Mouse (Mus musculus) CH12.LX (cell line): ENCODE results near the gene Phactr1. TPM values are rescaled to one million over a fixed set of nuclear protein-coding genes. Genes with fewer than 3 reads are reported as not detected.

Source experiments
- DNase-seq: peaks from one replicate; pipeline ENCODE4 v3.0.0-alpha.2; 2013; ENCODE audit errors: extremely low read depth
- H3K27ac ChIP-seq: 2 replicates; pipeline ENCODE4 v1.5.1; 2012; ENCODE audit warnings: low read depth, mild to moderate bottlenecking, control low read depth, moderate library complexity; ENCODE audit not compliant: insufficient read depth
- H3K27me3 ChIP-seq: replicated peaks from 2 replicates; pipeline ENCODE3; 2012; ENCODE audit warnings: inconsistent platforms
- H3K36me3 ChIP-seq, 2 experiments: replicated peaks in 1 of 2; 2 replicates each; pipeline versions ENCODE3 to v1.6.1; 2012; ENCODE audit warnings: inconsistent platforms in 1 of 2, low read length in 1 of 2, mild to moderate bottlenecking in 1 of 2, mixed read lengths in 1 of 2, moderate library complexity in 1 of 2; ENCODE audit not compliant: control insufficient read depth in 1 of 2, insufficient read depth in 1 of 2
- H3K4me1 ChIP-seq, 2 experiments: 2 replicates each; pipeline ENCODE4 v1.6.1; 2012; ENCODE audit warnings: inconsistent platforms in 1 of 2, moderate library complexity in 1 of 2; ENCODE audit not compliant: insufficient read depth in 2 of 2, control insufficient read depth in 1 of 2
- H3K4me2 ChIP-seq: 2 replicates; pipeline ENCODE4 v1.6.1; 2012; ENCODE audit warnings: low read depth, mild to moderate bottlenecking, control low read depth; ENCODE audit not compliant: poor library complexity, insufficient read depth, severe bottlenecking
- H3K4me3 ChIP-seq, 3 experiments: fragments of 150-350 bp in 1 of 3; sonication (generic) in 1 of 3; replicated peaks in 1 of 3; 2 replicates each; pipeline versions ENCODE3 to v1.5.1; 2011 to 2012; ENCODE audit warnings: low read depth in 2 of 3, low read length in 2 of 3, mild to moderate bottlenecking in 2 of 3, moderate library complexity in 2 of 3, control low read depth in 1 of 3, improper control_type of control experiment in 1 of 3, inconsistent platforms in 1 of 3, mixed read lengths in 1 of 3; ENCODE audit not compliant: poor library complexity in 1 of 3
- H3K79me2 ChIP-seq: replicated peaks from 2 replicates; pipeline ENCODE4 v1.6.1; 2012; ENCODE audit warnings: mild to moderate bottlenecking, moderate library complexity; ENCODE audit not compliant: control insufficient read depth, poor library complexity, insufficient read depth, severe bottlenecking; ENCODE audit errors: extremely low read depth
- H3K9ac ChIP-seq: 2 replicates; pipeline ENCODE4 v1.6.1; 2012; ENCODE audit warnings: low read depth, mild to moderate bottlenecking, control low read depth, moderate library complexity; ENCODE audit not compliant: insufficient read depth
- H3K9me3 ChIP-seq: replicated peaks from 2 replicates; pipeline ENCODE3; 2012; ENCODE audit warnings: low read length, inconsistent platforms, mixed read lengths
- BHLHE40 ChIP-seq: IDR thresholded peaks from 2 replicates; pipeline ENCODE4 v1.6.1; 2011; ENCODE audit warnings: mild to moderate bottlenecking, low read depth, low read length, improper control_type of control experiment
- CHD1 ChIP-seq: IDR thresholded peaks from 2 replicates; pipeline ENCODE4 v1.6.1; 2012; ENCODE audit warnings: low read depth, low read length, improper control_type of control experiment, inconsistent platforms
- CTCF ChIP-seq, 2 experiments: IDR thresholded peaks in 1 of 2; conservative IDR thresholded peaks in 1 of 2; 2 replicates each; pipeline ENCODE4 v1.5.1; 2011 to 2012; ENCODE audit warnings: low read depth in 2 of 2, low read length in 2 of 2, improper control_type of control experiment in 1 of 2, inconsistent platforms in 1 of 2, mild to moderate bottlenecking in 1 of 2, moderate library complexity in 1 of 2
- ELF1 ChIP-seq: IDR thresholded peaks from 2 replicates; pipeline ENCODE4 v1.6.1; 2014; ENCODE audit warnings: low read depth, mild to moderate bottlenecking, inconsistent platforms, low read length, improper control_type of control experiment
- EP300 ChIP-seq: IDR thresholded peaks from 2 replicates; pipeline ENCODE4 v1.6.1; 2011; ENCODE audit warnings: low read length, improper control_type of control experiment
- ETS1 ChIP-seq: conservative IDR thresholded peaks from 2 replicates; pipeline ENCODE4 v1.6.1; 2012; ENCODE audit warnings: low read depth, mild to moderate bottlenecking, inconsistent platforms, low read length, improper control_type of control experiment, moderate library complexity
- GABPA ChIP-seq: IDR thresholded peaks from 2 replicates; pipeline ENCODE4 v1.6.1; 2012; ENCODE audit warnings: low read depth, low read length, improper control_type of control experiment, inconsistent platforms; ENCODE audit not compliant: insufficient replicate concordance
- JUN ChIP-seq: IDR thresholded peaks from 2 replicates; pipeline ENCODE4 v1.6.1; 2011; ENCODE audit warnings: low read depth, mild to moderate bottlenecking, low read length, improper control_type of control experiment, moderate library complexity; ENCODE audit not compliant: insufficient read depth
- JUND ChIP-seq: conservative IDR thresholded peaks from 2 replicates; pipeline ENCODE4 v1.6.1; 2011; ENCODE audit warnings: low read depth, low read length, improper control_type of control experiment
- MAX ChIP-seq: IDR thresholded peaks from 2 replicates; pipeline ENCODE4 v1.6.1; 2011; ENCODE audit warnings: low read length, improper control_type of control experiment
- MXI1 ChIP-seq: IDR thresholded peaks from 2 replicates; pipeline ENCODE4 v1.6.1; 2011; ENCODE audit warnings: mild to moderate bottlenecking, low read depth, low read length, improper control_type of control experiment
- MYC ChIP-seq: IDR thresholded peaks from 2 replicates; pipeline ENCODE4 v1.6.1; 2011; ENCODE audit warnings: low read depth, mild to moderate bottlenecking, improper control_type of control experiment, low read length
- NELFE ChIP-seq: IDR thresholded peaks from 2 replicates; pipeline ENCODE4 v1.6.1; 2011; ENCODE audit warnings: low read depth, low read length, improper control_type of control experiment
- NRF1 ChIP-seq: IDR thresholded peaks from 2 replicates; pipeline ENCODE4 v1.6.1; 2014; ENCODE audit warnings: low read depth, mild to moderate bottlenecking, inconsistent platforms, low read length, improper control_type of control experiment, moderate library complexity
- POLR2A ChIP-seq: IDR thresholded peaks from 2 replicates; pipeline ENCODE4 v1.6.1; 2011; ENCODE audit warnings: low read depth, mild to moderate bottlenecking, improper control_type of control experiment, low read length
- RAD21 ChIP-seq: IDR thresholded peaks from 2 replicates; pipeline ENCODE4 v1.6.1; 2011; ENCODE audit warnings: low read depth, mild to moderate bottlenecking, low read length, improper control_type of control experiment, moderate library complexity
- RCOR1 ChIP-seq: conservative IDR thresholded peaks from 2 replicates; pipeline ENCODE4 v1.6.1; 2012; ENCODE audit warnings: low read depth, mild to moderate bottlenecking, inconsistent platforms, low read length, improper control_type of control experiment
- SIN3A ChIP-seq: IDR thresholded peaks from 2 replicates; pipeline ENCODE4 v1.6.1; 2012; ENCODE audit warnings: low read length, improper control_type of control experiment, inconsistent platforms
- SMC3 ChIP-seq: IDR thresholded peaks from 2 replicates; pipeline ENCODE4 v1.6.1; 2011; ENCODE audit warnings: low read depth, low read length, improper control_type of control experiment
- UBTF ChIP-seq: IDR thresholded peaks from 2 replicates; pipeline ENCODE4 v1.6.1; 2012; ENCODE audit warnings: low read depth, mild to moderate bottlenecking, inconsistent platforms, low read length, improper control_type of control experiment, moderate library complexity
- USF1 ChIP-seq: IDR thresholded peaks from 2 replicates; pipeline ENCODE4 v1.6.1; 2014; ENCODE audit warnings: low read depth, mild to moderate bottlenecking, inconsistent platforms, low read length, improper control_type of control experiment
- ZC3H11A ChIP-seq: IDR thresholded peaks from 2 replicates; pipeline ENCODE4 v1.6.1; 2012; ENCODE audit warnings: low read depth, mild to moderate bottlenecking, inconsistent platforms, low read length, improper control_type of control experiment
- ZMIZ1 ChIP-seq: IDR thresholded peaks from 2 replicates; pipeline ENCODE4 v1.6.1; 2012; ENCODE audit warnings: low read depth, mild to moderate bottlenecking, inconsistent platforms, low read length, improper control_type of control experiment
- ZNF384 ChIP-seq: IDR thresholded peaks from 2 replicates; pipeline ENCODE4 v1.6.1; 2012; ENCODE audit warnings: low read depth, low read length, improper control_type of control experiment, inconsistent platforms
- dilution Hi-C: fragments of 300-500 bp; cut with MboI; formaldehyde crosslinking; loops from 2 replicates; pipeline ENCODE4 v1.14.3; 2020; ENCODE audit warnings: low sequenced_read_pairs; ENCODE audit not compliant: extremely low pct_unique_long_range_greater_than_20kb, extremely low pct_ligation_motif_present
- in situ Hi-C: fragments of 300-500 bp; cut with MboI; formaldehyde crosslinking; loops from 3 replicates; pipeline ENCODE4 v1.14.3; 2019; ENCODE audit warnings: low sequenced_read_pairs, low pct_ligation_motif_present, low pct_unique_long_range_greater_than_20kb, mixed read lengths
- polyA plus RNA-seq: library from polyadenylated mRNA; unstranded; fragments of >175 nt; gene quantifications from 2 replicates; pipeline ENCODE4 v1.2.1, GENCODE M21; 2012; ENCODE audit warnings: low read depth; ENCODE audit not compliant: insufficient read length
- total RNA-seq, 2 experiments: library from RNA; depleted of rRNA; stranded (reverse); fragments of 300-350 nt in 1 of 2; fragments of >200 nt in 1 of 2; gene quantifications; 2 replicates each; pipeline ENCODE4 v1.2.3; 2012 to 2014

The Phactr1 gene
- total and polyA plus RNA-seq, 3 experiments: 2.0 to 6.1 (median 3.1) TPM

GRCm38 (mm10) chr13:43113141-43113540 is 432.7 kb downstream of the Phactr1 start:
- no peak overlapping the region for H3K9ac ChIP-seq
- peaks cover 0 to 9% of the 10 kb centered on the region in 2 experiments; a peak in 2 of 4 replicates for H3K4me1 ChIP-seq
- no peak overlapping the region for H3K4me2 ChIP-seq
- TF ChIP-seq NELFE (no peak), GABPA (no peak), POLR2A (no peak), USF1 (no peak), RAD21 (no peak), JUN (no peak), NRF1 (no peak), CTCF (conservative IDR thresholded peaks at IDR 0.05 in 1 of 2, IDR thresholded peaks at IDR 0.05 in 1 of 2; ENCODE audit: low read depth in 2 of 2, low read length in 2 of 2) (no peak), MYC (no peak), JUND (no peak), MAX (no peak)
- H3K27me3 ChIP-seq: no peaks in the 10 kb centered on the region
- no peaks in the 10 kb centered on the region for H3K79me2 ChIP-seq
- no peaks in the 10 kb centered on the region for H3K36me3 ChIP-seq
- no peak overlapping the region for H3K4me3 ChIP-seq
- in situ Hi-C loops (no loop called here), dilution Hi-C loops (no loop called here)
- no peak overlapping the region for H3K27ac ChIP-seq
- DNase-seq: no peak
- peaks cover 7% of the 10 kb centered on the region for H3K9me3 ChIP-seq

DNA sequence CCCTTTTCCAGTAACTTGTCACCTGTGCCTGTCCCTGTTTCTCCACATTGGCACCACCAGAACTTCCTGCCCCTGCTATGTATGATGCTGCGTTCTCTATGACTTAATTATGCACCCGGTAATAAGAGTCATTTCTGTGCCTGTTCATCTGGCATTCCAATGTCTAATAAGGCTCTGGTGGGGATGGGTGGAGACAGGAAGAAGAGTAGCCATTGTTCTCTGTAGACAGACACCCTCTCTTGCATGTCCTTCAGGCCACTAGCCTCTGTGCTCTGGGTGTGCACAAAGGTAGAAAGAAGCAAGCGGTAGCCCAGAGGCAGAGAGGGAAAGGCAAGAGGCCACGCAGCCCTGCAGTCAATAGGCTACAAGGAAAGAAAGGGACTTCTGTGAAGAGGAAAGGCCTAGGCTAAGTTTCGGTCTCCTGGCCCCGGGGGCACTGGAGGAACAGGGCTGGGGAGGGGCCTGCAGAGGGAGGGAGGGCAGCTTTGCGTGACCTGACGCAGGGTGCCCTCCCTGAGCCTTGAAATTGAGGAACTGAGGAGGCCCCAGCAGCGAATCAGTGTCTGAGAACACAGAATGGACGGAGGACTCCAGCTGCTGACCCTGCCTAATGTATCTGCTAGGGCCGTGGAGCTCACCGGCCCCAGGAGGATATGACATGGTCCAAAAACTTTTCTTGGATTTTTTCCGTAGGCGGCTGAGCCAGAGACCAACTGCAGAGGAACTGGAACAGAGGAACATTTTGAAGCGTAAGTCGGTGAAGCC is 442.1 kb downstream of the Phactr1 start:
- peak; percentile 71 for DNase-seq
- in situ Hi-C loops: no loop called here

More for the DNA sequence above, 442.1 kb downstream of the Phactr1 start:
- Histone ChIP-seq H3K4me3 (peak overlapping the region; percentile 21 to 43 (median 21)), H3K79me2 (no peaks in the 10 kb centered on the region), H3K27ac (no peak overlapping the region), H3K4me2 (peak overlapping the region; percentile 72), H3K9ac (peak overlapping the region; percentile 16; the same call in 1 of the 2 replicates), H3K27me3 (no peaks in the 10 kb centered on the region), H3K36me3 (no peaks in the 10 kb centered on the region), H3K9me3 (no peaks in the 10 kb centered on the region), H3K4me1 (peaks cover 0 to 43% of the 10 kb centered on the region in 2 experiments; a peak in 2 of 4 replicates)
- no peak for TF ChIP-seq EP300
- TF ChIP-seq ZC3H11A: no peak
- TF ChIP-seq ZMIZ1: no peak
- TF ChIP-seq SMC3: no peak
- TF ChIP-seq ELF1: no peak
- no peak for TF ChIP-seq NELFE
- no peak for TF ChIP-seq POLR2A
- TF ChIP-seq ZNF384: no peak
- TF ChIP-seq NRF1: no peak
- no peak for TF ChIP-seq RCOR1
- no peak for TF ChIP-seq UBTF
- no peak for TF ChIP-seq MXI1
- no peak for TF ChIP-seq SIN3A
- TF ChIP-seq GABPA: no peak
- no peak for TF ChIP-seq CTCF (conservative IDR thresholded peaks at IDR 0.05 in 1 of 2, IDR thresholded peaks at IDR 0.05 in 1 of 2; ENCODE audit: low read depth in 2 of 2, low read length in 2 of 2)
- no peak for TF ChIP-seq ETS1
- no peak for TF ChIP-seq BHLHE40
- no peak for TF ChIP-seq CHD1
- TF ChIP-seq JUN: no peak
- dilution Hi-C loops: no loop called here
